Mouse (Mus musculus): ENCODE data around the gene Prpf39. TPM values are rescaled to one million over a fixed set of nuclear protein-coding genes. Genes with fewer than 3 reads are reported as not detected.

The Prpf39 gene
- polyA plus RNA-seq (2015; fragmentation: Nextera tagmentation; extraction: Ambion mirVana), result 18.4 and 30.9 TPM in 2 replicates

DNA sequence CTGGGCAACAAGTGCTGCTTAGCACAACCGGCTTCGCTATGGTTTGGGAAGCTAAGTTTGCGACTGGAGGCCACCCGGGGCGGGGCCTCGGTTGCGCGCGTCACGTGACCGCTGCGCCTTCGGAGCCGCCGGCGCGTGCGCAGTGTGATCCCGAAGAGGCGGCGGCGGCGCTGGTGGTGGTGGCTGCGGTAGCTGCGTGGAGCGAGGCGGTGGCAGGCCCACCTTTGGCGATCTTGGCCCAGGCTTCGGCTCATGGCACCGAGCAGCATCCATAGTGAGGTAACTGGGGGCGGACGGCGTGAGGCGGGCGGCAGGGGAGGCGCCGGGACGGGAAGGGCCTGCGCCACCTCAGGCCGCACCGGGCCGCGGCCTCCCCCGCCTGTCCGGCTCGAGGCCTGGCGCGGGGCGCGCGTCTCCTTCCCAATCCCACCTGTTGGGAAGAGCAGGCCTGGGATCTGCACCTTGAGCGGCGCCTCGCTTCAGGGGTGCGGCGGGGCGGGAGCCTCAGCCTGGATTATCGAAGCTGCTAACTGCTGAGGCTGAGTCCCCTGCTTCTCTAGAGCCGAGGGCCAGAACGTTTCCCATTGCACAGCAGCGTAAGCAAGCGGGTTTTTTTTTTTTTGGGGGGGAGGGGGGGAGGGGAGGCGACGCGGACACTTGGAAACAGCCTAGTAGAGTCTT lies at the start of gene Prpf39:
Prpf39 (plus strand) TSS at position 144 of the 681 bp plus-strand sequence.

GRCm38 (mm10) chr12:65073611-65074178 lies 37.6 kb downstream of the Prpf39 start, which contains the start of gene Fkbp3:
Gene Fkbp3, minus strand, starts transcription at chr12:65074007.

DNA sequence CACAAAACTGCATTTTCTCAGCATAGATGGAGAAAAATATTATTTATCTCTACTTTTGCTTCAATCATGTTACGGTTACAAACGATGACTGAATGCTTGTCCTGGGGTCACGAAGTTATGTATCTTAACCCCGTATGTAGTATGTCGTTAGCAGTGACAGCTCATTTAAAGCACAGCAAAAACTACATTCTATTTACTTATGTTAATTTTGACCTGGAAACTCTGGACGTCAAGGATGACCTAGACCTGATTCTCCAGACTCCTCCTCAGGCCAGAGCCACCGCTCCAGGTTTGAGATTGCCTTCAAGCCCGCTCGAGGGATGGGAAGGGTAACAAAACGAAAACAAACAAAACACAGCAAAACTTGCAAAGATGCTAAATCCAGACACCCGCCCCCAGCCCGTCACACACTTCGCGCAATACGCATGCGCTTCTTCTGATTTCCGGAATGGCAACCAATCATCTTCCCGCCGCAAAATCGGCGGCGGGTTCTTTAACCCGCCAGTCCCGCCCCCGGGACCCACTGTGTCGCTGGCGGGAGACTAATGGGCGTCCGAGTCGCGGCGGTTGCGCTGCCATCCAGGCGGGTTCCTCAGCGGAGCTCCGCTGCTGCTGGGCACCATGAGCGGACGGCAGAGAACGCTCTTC lies 39.1 kb downstream of the Prpf39 start, which contains the start of gene Fancm:
Fancm (plus strand) TSS at position 519 of the 648 bp plus-strand sequence.

Other genes starting within 250 kb of the Prpf39 start
- 4.1 and 5.0 TPM in 2 replicates for gene Gm527, start 118.4 kb upstream of the Prpf39 start, polyA plus RNA-seq (2015; fragmentation: Nextera tagmentation; extraction: Ambion mirVana)
- 9.4 and 11.6 TPM in 2 replicates for gene Klhl28, start 70.8 kb upstream of the Prpf39 start, polyA plus RNA-seq (2015; fragmentation: Nextera tagmentation; extraction: Ambion mirVana)
- 14.6 and 18.8 TPM in 2 replicates for gene Togaram1, start 70.5 kb upstream of the Prpf39 start, polyA plus RNA-seq (2015; fragmentation: Nextera tagmentation; extraction: Ambion mirVana)
- 628 and 947 TPM in 2 replicates for gene Fkbp3, start 37.7 kb downstream of the Prpf39 start, polyA plus RNA-seq (2015; fragmentation: Nextera tagmentation; extraction: Ambion mirVana)
- 3.1 and 6.9 TPM in 2 replicates for gene Fancm, start 39.3 kb downstream of the Prpf39 start, polyA plus RNA-seq (2015; fragmentation: Nextera tagmentation; extraction: Ambion mirVana)
- 18.1 and 22.4 TPM in 2 replicates for gene Mis18bp1, start 136.3 kb downstream of the Prpf39 start, polyA plus RNA-seq (2015; fragmentation: Nextera tagmentation; extraction: Ambion mirVana)
- gene Wdr20rt, start 189.2 kb downstream of the Prpf39 start, polyA plus RNA-seq (2015; fragmentation: Nextera tagmentation; extraction: Ambion mirVana), result not detected in 2 replicates

Data from adrenal gland, postnatal 0 days (tissue).